Mouse (Mus musculus): Measurements from ENCODE around the gene Apela. TPM values are rescaled to one million over a fixed set of nuclear protein-coding genes. Genes with fewer than 3 reads are reported as not detected.
A peak's percentile ranks its signal among the peaks of the same experiment; 100 is the strongest.

The Apela gene
- polyA plus RNA-seq, 2 experiments: 11.2 to 17.3 TPM

DNA sequence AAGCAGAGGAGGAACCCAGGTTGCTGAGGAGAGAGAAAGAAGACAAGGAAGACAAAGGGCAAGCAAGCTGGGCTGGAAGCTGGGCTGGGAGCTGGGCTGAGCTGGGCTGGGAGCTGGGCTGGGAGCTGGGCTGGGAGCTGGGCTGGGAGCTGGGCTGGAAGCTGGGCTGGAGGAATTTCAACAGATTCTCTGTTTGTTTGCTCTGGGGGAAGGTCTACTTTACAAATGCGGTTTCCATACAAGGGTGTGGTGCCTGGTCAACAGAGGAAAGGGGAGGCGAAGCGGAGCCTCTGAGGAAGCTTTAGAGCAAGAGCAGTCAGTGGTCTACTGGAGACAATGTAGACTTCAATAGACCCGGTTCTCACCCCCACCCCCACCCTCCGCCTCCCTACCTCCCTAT is 9.4 kb upstream of the Apela start:
- Histone ChIP-seq H3K4me3 (replicated peaks; ENCODE audit: low read length) (no peak overlapping the region), H3K9ac (ENCODE audit: low read depth, low read length, severe bottlenecking) (no peak overlapping the region), H3K4me2 (replicated peaks; ENCODE audit: low read depth, low read length, severe bottlenecking) (no peak overlapping the region), H3K9me3 (ENCODE audit: control insufficient read depth, low read length) (no peaks in the 10 kb centered on the region), H3K4me1 (ENCODE audit: control insufficient read depth, insufficient read depth, low read length) (no peaks in the 10 kb centered on the region), H3K27ac (replicated peaks; ENCODE audit: low read depth, low read length) (no peak overlapping the region), H3K27me3 (ENCODE audit: control insufficient read depth, insufficient read depth, low read length) (no peaks in the 10 kb centered on the region), H3K36me3 (ENCODE audit: control insufficient read depth, insufficient read depth, low read length) (no peaks in the 10 kb centered on the region)
- ATAC-seq (ENCODE audit: low FRiP score, low read depth) (no peak), DNase-seq (ENCODE audit: low spot score) (no peak)
- no peak for TF ChIP-seq POLR2A (IDR thresholded peaks at IDR 0.05; ENCODE audit: borderline replicate concordance, extremely low read depth, insufficient read depth, insufficient read length)
- 52% methylated on average over 5 of the region's 5 CpGs for WGBS

DNA sequence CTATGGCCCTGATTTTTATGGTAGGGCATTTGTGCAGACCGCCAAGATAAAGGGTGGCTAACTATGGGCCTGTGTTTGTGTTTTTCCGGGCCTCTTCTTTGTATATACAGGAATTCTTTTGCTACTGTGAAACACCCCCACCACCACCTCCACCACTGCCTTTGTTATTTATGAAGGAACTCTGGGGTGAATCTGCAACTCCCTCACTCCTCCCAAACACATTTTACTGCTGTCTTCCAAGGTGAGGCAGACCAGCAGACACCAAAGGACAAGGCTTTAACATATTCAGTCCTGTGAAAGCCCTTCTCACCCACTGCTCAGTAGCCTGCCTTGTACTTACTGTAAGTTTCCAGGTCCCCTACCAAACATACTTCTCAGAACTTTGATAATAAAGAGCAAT is 3.0 kb downstream of the Apela start:
- H3K27me3 ChIP-seq (ENCODE audit: control insufficient read depth, insufficient read depth, low read length): no peaks in the 10 kb centered on the region
- ATAC-seq (ENCODE audit: low FRiP score, low read depth): no peak
- no peak overlapping the region for H3K4me2 ChIP-seq (replicated peaks; ENCODE audit: low read depth, low read length, severe bottlenecking)
- H3K36me3 ChIP-seq (ENCODE audit: control insufficient read depth, insufficient read depth, low read length): no peaks in the 10 kb centered on the region
- H3K9ac ChIP-seq (ENCODE audit: low read depth, low read length, severe bottlenecking): no peak overlapping the region
- WGBS: 26% methylated on average over 2 of the region's 2 CpGs
- no peaks in the 10 kb centered on the region for H3K9me3 ChIP-seq (ENCODE audit: control insufficient read depth, low read length)
- TF ChIP-seq POLR2A (IDR thresholded peaks at IDR 0.05; ENCODE audit: borderline replicate concordance, extremely low read depth, insufficient read depth, insufficient read length): no peak
- H3K4me1 ChIP-seq (ENCODE audit: control insufficient read depth, insufficient read depth, low read length): peaks cover 10% of the 10 kb centered on the region
- H3K27ac ChIP-seq (replicated peaks; ENCODE audit: low read depth, low read length): no peak overlapping the region
- no peak overlapping the region for H3K4me3 ChIP-seq (replicated peaks; ENCODE audit: low read length)
- DNase-seq (ENCODE audit: low spot score): no peak

DNA sequence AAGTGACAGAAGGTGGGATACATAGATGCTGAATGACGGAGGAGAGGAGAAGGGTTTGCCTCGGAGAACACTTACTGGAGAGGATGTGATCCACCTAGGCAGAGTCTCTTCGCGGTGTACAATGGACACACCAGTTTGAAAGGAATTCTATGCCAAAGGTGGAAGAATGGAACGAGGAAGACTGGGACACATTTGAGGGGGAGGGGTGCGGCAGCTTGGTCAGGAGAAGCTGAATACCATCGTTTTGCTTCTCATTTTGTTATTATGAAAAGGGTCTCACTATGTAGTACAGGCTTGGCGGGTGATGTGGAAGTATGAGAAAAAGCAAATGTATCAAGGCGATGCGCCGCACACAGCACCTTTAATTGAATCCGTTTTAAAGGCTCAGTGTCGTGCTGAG is 4.1 kb downstream of the Apela start:
- ATAC-seq (ENCODE audit: low FRiP score, low read depth) (no peak), DNase-seq (ENCODE audit: low spot score) (no peak)
- Histone ChIP-seq H3K4me2 (replicated peaks; ENCODE audit: low read depth, low read length, severe bottlenecking) (no peak overlapping the region), H3K4me1 (ENCODE audit: control insufficient read depth, insufficient read depth, low read length) (peaks cover 10% of the 10 kb centered on the region), H3K27ac (replicated peaks; ENCODE audit: low read depth, low read length) (no peak overlapping the region), H3K27me3 (ENCODE audit: control insufficient read depth, insufficient read depth, low read length) (no peaks in the 10 kb centered on the region), H3K36me3 (ENCODE audit: control insufficient read depth, insufficient read depth, low read length) (no peaks in the 10 kb centered on the region), H3K9ac (ENCODE audit: low read depth, low read length, severe bottlenecking) (no peak overlapping the region), H3K9me3 (ENCODE audit: control insufficient read depth, low read length) (no peaks in the 10 kb centered on the region), H3K4me3 (replicated peaks; ENCODE audit: low read length) (no peak overlapping the region)
- WGBS: 80% methylated on average over 13 of the region's 13 CpGs
- no peak for TF ChIP-seq POLR2A (IDR thresholded peaks at IDR 0.05; ENCODE audit: borderline replicate concordance, extremely low read depth, insufficient read depth, insufficient read length)

DNA sequence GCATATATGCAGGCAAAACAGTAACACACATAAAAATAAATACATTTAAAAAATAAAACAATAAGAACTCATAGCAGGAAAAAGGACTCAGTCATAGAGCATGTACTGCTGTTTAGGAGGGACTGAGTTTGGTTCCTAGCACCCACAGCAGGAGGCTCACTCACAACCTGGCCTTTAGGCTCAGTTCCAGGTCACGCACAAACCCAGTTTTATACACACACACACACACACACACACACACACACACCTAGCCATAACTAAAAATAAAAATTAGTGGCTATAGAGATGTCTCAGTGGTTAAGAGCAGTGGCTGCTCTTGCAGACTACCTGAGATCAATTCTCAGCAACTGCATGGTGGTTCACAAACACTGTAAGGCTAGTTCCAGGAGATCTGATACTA is 5.0 kb downstream of the Apela start:
- 95% methylated on average over 1 of the region's 1 CpGs for WGBS
- H3K27ac ChIP-seq (replicated peaks; ENCODE audit: low read depth, low read length): no peak overlapping the region
- H3K4me1 ChIP-seq (ENCODE audit: control insufficient read depth, insufficient read depth, low read length): peaks cover 10% of the 10 kb centered on the region
- TF ChIP-seq POLR2A (IDR thresholded peaks at IDR 0.05; ENCODE audit: borderline replicate concordance, extremely low read depth, insufficient read depth, insufficient read length): no peak
- no peak overlapping the region; the same call in 1 of the 2 replicates for H3K4me2 ChIP-seq (replicated peaks; ENCODE audit: low read depth, low read length, severe bottlenecking)
- ATAC-seq (ENCODE audit: low FRiP score, low read depth) (no peak), DNase-seq (ENCODE audit: low spot score) (no peak)
- no peaks in the 10 kb centered on the region for H3K36me3 ChIP-seq (ENCODE audit: control insufficient read depth, insufficient read depth, low read length)
- H3K27me3 ChIP-seq (ENCODE audit: control insufficient read depth, insufficient read depth, low read length): no peaks in the 10 kb centered on the region
- H3K9me3 ChIP-seq (ENCODE audit: control insufficient read depth, low read length): no peaks in the 10 kb centered on the region
- H3K9ac ChIP-seq (ENCODE audit: low read depth, low read length, severe bottlenecking): no peak overlapping the region
- no peak overlapping the region for H3K4me3 ChIP-seq (replicated peaks; ENCODE audit: low read length)

DNA sequence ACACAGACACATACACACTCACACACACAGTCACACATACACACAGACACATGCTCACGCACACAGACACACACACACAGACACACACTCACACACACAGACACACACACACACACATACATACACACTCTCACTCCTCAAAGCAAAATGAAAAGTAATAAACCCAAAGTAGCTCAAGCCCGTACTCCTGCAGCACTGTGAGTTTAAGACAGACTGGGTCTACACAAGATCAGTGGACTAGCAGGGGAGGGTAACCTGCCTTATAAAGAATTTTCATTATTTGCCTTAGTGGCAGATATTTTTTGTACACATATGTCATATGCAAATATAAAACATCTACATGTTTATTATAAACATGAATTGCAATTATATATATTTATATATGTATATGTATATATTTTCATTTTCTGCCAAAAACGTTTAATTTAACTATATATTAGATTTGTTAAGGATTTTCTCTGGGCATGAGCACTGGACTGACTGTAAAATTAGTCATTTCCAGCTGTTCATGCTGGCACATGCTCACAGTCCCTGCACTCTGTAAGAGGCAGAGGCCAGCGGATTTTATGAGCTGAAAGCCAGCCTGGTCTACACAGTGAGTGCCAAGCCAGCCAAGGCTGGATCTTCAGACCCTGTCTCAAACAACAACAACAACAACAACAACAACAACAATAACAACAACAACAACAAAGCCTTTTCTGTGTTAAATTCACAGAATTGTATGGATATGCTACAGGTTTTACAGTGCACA is 6.2 kb downstream of the Apela start:
- 37% methylated on average over 4 of the region's 4 CpGs for WGBS
- no peaks in the 10 kb centered on the region for H3K27me3 ChIP-seq (ENCODE audit: control insufficient read depth, insufficient read depth, low read length)
- no peak overlapping the region for H3K4me2 ChIP-seq (replicated peaks; ENCODE audit: low read depth, low read length, severe bottlenecking)
- peaks cover 7% of the 10 kb centered on the region for H3K4me1 ChIP-seq (ENCODE audit: control insufficient read depth, insufficient read depth, low read length)
- peak; percentile 65 for DNase-seq (ENCODE audit: low spot score)
- no peak for TF ChIP-seq POLR2A (IDR thresholded peaks at IDR 0.05; ENCODE audit: borderline replicate concordance, extremely low read depth, insufficient read depth, insufficient read length)
- no peaks in the 10 kb centered on the region for H3K36me3 ChIP-seq (ENCODE audit: control insufficient read depth, insufficient read depth, low read length)
- ATAC-seq (ENCODE audit: low FRiP score, low read depth): peak; percentile 80
- no peak overlapping the region for H3K27ac ChIP-seq (replicated peaks; ENCODE audit: low read depth, low read length)
- no peak overlapping the region for H3K9ac ChIP-seq (ENCODE audit: low read depth, low read length, severe bottlenecking)
- no peak overlapping the region for H3K4me3 ChIP-seq (replicated peaks; ENCODE audit: low read length)
- H3K9me3 ChIP-seq (ENCODE audit: control insufficient read depth, low read length): no peaks in the 10 kb centered on the region

Data from limb, embryonic 14.5 days (tissue).